Mouse (Mus musculus): Measurements from ENCODE around the gene Ace2. TPM values are rescaled to one million over a fixed set of nuclear protein-coding genes. Genes with fewer than 3 reads are reported as not detected.

Ace2 gene
- total and polyA plus RNA-seq, 2 experiments from 2014 or later = 0.05 to 0.68 TPM

DNA sequence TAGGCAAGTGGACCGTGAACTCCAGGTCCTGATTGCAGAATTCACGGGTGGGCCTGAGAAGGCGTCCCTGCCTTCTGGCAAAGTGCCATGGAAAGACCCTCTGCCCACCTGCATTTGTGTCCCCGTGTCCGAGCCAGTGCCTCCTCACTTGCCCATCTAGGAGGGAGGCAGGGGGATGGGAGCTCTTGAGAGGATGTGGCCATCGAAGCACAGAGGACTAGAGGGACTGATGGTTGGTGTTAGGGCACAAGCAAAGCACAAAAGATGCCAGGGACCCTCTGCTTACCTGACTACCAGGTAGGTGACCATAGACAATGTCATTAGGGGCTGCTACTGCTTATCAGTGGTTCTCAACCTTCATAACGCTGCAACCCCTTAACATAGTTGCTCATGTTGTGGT lies 36.9 kb upstream of the Ace2 start:
- ATAC-seq (ENCODE audit: low FRiP score) (no peak), DNase-seq (ENCODE audit: low spot score) (no peak)
- Histone ChIP-seq H3K9ac (replicated peaks; ENCODE audit: low read length, poor library complexity, severe bottlenecking) (no peak overlapping the region), H3K4me3 (ENCODE audit: low read depth, low read length) (no peak overlapping the region), H3K27ac (ENCODE audit: low read depth, low read length) (no peak overlapping the region), H3K27me3 (ENCODE audit: insufficient read depth, low read length) (peaks cover 3% of the 10 kb centered on the region; the same call in 1 of the 2 replicates), H3K4me2 (ENCODE audit: low read depth, low read length, poor library complexity, severe bottlenecking) (no peak overlapping the region), H3K36me3 (ENCODE audit: insufficient read depth, low read length) (no peaks in the 10 kb centered on the region), H3K4me1 (ENCODE audit: insufficient read depth, low read length) (no peaks in the 10 kb centered on the region), H3K9me3 (ENCODE audit: low read length) (no peaks in the 10 kb centered on the region)
- WGBS = 91% methylated on average over 7 of the region's 7 CpGs
- no peak for TF ChIP-seq CTCF (IDR thresholded peaks at IDR 0.05)

DNA sequence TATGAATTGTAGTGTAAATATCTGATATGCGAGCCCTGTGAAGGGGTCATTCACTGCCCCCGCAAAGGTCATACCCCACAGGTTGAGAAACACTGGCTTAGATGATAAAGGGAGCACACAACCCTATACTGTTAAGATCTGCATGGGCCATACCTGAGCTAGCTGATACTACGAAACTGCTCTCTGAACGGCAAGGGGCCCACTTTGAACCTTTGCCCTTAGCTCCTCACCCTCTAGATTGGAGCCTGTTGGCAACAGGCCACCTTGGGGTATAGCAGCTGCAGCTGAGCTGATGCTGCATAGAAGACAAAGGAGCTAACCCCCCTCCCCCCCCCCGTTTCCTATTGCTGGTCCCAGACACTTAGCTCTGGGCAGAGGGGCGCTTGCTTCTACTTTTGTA lies 36.5 kb upstream of the Ace2 start:
- no peaks in the 10 kb centered on the region for H3K9me3 ChIP-seq (ENCODE audit: low read length)
- H3K27ac ChIP-seq (ENCODE audit: low read depth, low read length) = no peak overlapping the region
- no peak overlapping the region for H3K4me2 ChIP-seq (ENCODE audit: low read depth, low read length, poor library complexity, severe bottlenecking)
- no peak for TF ChIP-seq CTCF (IDR thresholded peaks at IDR 0.05)
- no peaks in the 10 kb centered on the region for H3K36me3 ChIP-seq (ENCODE audit: insufficient read depth, low read length)
- no peak overlapping the region for H3K9ac ChIP-seq (replicated peaks; ENCODE audit: low read length, poor library complexity, severe bottlenecking)
- no peaks in the 10 kb centered on the region for H3K4me1 ChIP-seq (ENCODE audit: insufficient read depth, low read length)
- no peak for ATAC-seq (ENCODE audit: low FRiP score)
- H3K4me3 ChIP-seq (ENCODE audit: low read depth, low read length) = no peak overlapping the region
- 67% methylated on average over 6 of the region's 6 CpGs for WGBS
- no peak for DNase-seq (ENCODE audit: low spot score)
- H3K27me3 ChIP-seq (ENCODE audit: insufficient read depth, low read length) = peaks cover 3% of the 10 kb centered on the region; the same call in 1 of the 2 replicates

DNA sequence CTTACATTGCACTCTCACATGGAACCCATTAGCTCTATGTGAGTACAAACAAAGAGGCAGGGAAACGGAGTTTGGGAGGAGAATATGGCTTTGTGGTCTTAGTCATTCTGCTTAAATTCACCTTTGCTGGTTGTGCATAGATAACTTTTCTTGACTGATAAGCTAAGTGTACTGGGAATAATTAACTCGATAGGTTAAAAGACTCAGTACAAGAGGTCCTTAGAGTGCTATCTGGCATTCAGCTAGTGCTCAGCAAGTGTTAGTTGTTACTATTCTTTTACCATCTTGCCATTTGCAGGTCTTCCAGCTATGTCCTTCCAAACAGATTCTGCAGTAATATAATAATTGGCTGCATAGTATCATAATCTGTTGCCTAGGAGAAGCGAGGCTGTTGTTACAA lies 28.0 kb upstream of the Ace2 start:
- Histone ChIP-seq H3K4me1 (ENCODE audit: insufficient read depth, low read length) (no peaks in the 10 kb centered on the region), H3K4me3 (ENCODE audit: low read depth, low read length) (no peak overlapping the region), H3K9ac (replicated peaks; ENCODE audit: low read length, poor library complexity, severe bottlenecking) (no peak overlapping the region), H3K27ac (ENCODE audit: low read depth, low read length) (no peak overlapping the region), H3K27me3 (ENCODE audit: insufficient read depth, low read length) (no peaks in the 10 kb centered on the region; the same call in 1 of the 2 replicates), H3K4me2 (ENCODE audit: low read depth, low read length, poor library complexity, severe bottlenecking) (no peak overlapping the region), H3K9me3 (ENCODE audit: low read length) (no peaks in the 10 kb centered on the region), H3K36me3 (ENCODE audit: insufficient read depth, low read length) (no peaks in the 10 kb centered on the region)
- 84% methylated on average over 3 of the region's 3 CpGs for WGBS
- DNase-seq (ENCODE audit: low spot score) (no peak), ATAC-seq (ENCODE audit: low FRiP score) (no peak)
- TF ChIP-seq CTCF (IDR thresholded peaks at IDR 0.05) = no peak

DNA sequence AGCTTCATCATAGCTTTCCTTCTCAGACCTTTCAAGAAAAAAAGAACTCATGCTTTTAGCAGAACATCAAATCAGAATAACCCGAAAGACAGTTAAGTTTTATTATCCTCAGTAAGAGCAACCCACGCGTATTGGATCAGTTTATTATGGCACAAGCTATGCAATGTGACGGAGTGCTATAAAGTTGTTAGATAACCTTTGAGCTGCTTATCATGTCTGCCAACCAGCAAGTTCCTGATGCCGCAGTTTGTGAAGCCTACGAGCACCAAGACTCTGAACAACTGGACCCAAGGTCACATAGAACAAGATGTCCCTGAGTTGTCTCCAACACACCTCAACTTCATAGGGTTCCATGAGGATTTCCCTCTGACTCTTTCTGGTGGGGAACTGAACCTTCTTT lies 25.4 kb upstream of the Ace2 start:
- Histone ChIP-seq H3K9ac (replicated peaks; ENCODE audit: low read length, poor library complexity, severe bottlenecking) (no peak overlapping the region), H3K4me2 (ENCODE audit: low read depth, low read length, poor library complexity, severe bottlenecking) (no peak overlapping the region), H3K9me3 (ENCODE audit: low read length) (no peaks in the 10 kb centered on the region), H3K36me3 (ENCODE audit: insufficient read depth, low read length) (no peaks in the 10 kb centered on the region), H3K4me3 (ENCODE audit: low read depth, low read length) (no peak overlapping the region), H3K27ac (ENCODE audit: low read depth, low read length) (no peak overlapping the region), H3K4me1 (ENCODE audit: insufficient read depth, low read length) (no peaks in the 10 kb centered on the region), H3K27me3 (ENCODE audit: insufficient read depth, low read length) (no peaks in the 10 kb centered on the region; the same call in 1 of the 2 replicates)
- no peak for ATAC-seq (ENCODE audit: low FRiP score)
- no peak for DNase-seq (ENCODE audit: low spot score)
- 93% methylated on average over 6 of the region's 6 CpGs for WGBS
- TF ChIP-seq CTCF (IDR thresholded peaks at IDR 0.05) = no peak

- DNase-seq (ENCODE audit: low spot score) (no peak), ATAC-seq (ENCODE audit: low FRiP score) (no peak)
- no peak overlapping the region for H3K4me2 ChIP-seq (ENCODE audit: low read depth, low read length, poor library complexity, severe bottlenecking)
- 90% methylated on average over 3 of the region's 3 CpGs for WGBS
- H3K4me3 ChIP-seq (ENCODE audit: low read depth, low read length) = no peak overlapping the region
- H3K36me3 ChIP-seq (ENCODE audit: insufficient read depth, low read length) = no peaks in the 10 kb centered on the region
- no peaks in the 10 kb centered on the region for H3K27me3 ChIP-seq (ENCODE audit: insufficient read depth, low read length)
- no peak overlapping the region for H3K27ac ChIP-seq (ENCODE audit: low read depth, low read length)
- H3K9me3 ChIP-seq (ENCODE audit: low read length) = no peaks in the 10 kb centered on the region
- no peak overlapping the region for H3K9ac ChIP-seq (replicated peaks; ENCODE audit: low read length, poor library complexity, severe bottlenecking)
- no peaks in the 10 kb centered on the region for H3K4me1 ChIP-seq (ENCODE audit: insufficient read depth, low read length)
- TF ChIP-seq CTCF (IDR thresholded peaks at IDR 0.05) = no peak
Measured at GRCm38 (mm10) chrX:164123942-164124341, 15.2 kb upstream of the Ace2 start.

DNA sequence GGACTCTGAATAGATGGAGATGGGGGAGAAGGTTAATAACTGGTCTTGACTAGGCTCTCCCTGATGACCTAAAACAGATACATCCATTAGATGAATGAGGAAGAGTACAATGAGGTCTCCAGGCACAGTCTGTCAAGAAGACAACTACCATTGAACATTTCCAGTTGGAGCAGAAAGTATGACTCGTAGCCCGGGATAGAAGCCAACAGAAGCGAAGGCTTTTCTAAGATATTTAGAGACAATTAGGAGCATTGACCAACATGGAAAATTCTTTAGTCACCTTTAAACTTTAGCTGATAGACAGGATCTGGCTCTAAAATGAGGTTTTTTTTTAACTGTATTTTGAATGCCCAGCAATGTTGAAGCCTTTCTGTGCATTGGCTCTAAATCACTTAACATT lies 5.6 kb upstream of the Ace2 start:
- Histone ChIP-seq H3K36me3 (ENCODE audit: insufficient read depth, low read length) (no peaks in the 10 kb centered on the region), H3K4me3 (ENCODE audit: low read depth, low read length) (no peak overlapping the region), H3K4me1 (ENCODE audit: insufficient read depth, low read length) (no peaks in the 10 kb centered on the region), H3K4me2 (ENCODE audit: low read depth, low read length, poor library complexity, severe bottlenecking) (no peak overlapping the region), H3K9ac (replicated peaks; ENCODE audit: low read length, poor library complexity, severe bottlenecking) (no peak overlapping the region), H3K27me3 (ENCODE audit: insufficient read depth, low read length) (no peaks in the 10 kb centered on the region; the same call in 1 of the 2 replicates), H3K9me3 (ENCODE audit: low read length) (no peaks in the 10 kb centered on the region), H3K27ac (ENCODE audit: low read depth, low read length) (no peak overlapping the region)
- ATAC-seq (ENCODE audit: low FRiP score) = no peak
- no peak for DNase-seq (ENCODE audit: low spot score)
- TF ChIP-seq CTCF (IDR thresholded peaks at IDR 0.05) = no peak
- 89% methylated on average over 3 of the region's 3 CpGs for WGBS
